Mouse (Mus musculus) megakaryocyte progenitor cell, adult 5-6 weeks (primary cell): ENCODE data around the gene Nup210. TPM values are rescaled to one million over a fixed set of nuclear protein-coding genes. Genes with fewer than 3 reads are reported as not detected.

Source experiments
- ATAC-seq: replicated peaks from 2 replicates; pipeline ENCODE4 v1.8.0; 2016; ENCODE audit warnings: mild to moderate bottlenecking, moderate TSS enrichment, inconsistent platforms; ENCODE audit not compliant: poor library complexity
- total RNA-seq, 2 experiments: library from RNA; stranded (forward) in 1 of 2; stranded (reverse) in 1 of 2; fragments of 157-497, 149-512 nt in 1 of 2; fragments of 200-1000 nt in 1 of 2; gene quantifications; 2 replicates each; pipeline versions ENCODE4 v1.2.3 to v1.2.4; 2015 to 2017

The Nup210 gene
- total RNA-seq, 2 experiments from 2014 or later = 157 to 173 TPM

DNA sequence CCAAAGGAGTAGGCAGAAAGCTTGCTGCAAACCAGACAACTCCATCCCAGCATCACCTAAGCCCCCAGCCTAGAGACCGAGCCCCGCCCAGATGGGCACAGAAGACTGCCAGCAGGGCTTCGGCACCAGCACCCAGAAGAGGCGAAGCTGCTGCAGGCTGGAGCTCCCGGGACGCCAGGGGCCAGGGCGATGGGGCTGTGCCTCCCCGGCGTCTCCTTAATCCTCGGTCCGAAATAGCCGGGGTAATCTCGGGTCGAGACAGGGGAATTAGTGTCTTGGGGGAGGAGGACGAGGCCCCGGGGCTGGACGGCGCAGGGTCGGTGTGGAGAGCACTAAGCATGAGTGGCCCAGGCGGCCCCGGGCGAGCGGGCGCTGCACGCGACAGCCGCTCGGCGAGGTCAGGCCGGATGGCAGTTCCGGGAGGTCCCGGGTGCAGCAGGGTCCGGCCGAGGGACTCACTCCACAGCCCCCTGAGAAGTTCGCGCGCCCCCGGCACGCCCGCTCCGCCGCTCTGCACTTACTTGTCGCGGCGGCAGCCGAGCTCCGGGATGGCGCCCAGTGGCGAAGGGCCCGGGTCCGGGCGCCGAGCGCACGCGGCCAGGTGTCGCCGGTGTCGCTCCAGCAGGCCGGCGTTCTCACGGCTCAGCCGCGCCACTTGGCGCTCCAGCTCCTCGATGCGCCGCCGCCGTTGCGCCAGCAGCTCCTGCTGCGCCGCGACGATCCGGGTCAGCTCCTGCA lies 128.9 kb downstream of the Nup210 start:
- no peak for ATAC-seq

DNA sequence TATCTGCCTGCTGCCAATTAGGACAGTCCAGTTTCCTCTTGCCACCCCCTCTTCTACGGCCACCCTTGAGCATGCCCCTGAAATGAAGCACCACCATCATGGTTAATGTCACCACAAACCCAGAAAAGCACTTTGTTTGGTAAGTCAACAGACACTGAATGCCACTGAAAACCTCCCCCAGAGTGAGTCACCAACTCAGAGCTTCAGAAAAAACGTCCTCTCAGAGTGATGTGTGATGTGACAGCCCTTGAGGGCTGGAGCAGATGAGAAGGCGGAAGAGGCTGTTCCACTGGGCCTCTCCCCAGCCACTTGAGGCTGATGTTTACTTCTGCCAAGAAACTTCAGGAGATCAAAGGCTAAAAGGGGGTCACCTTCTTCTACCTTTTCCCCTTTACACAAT lies 132.5 kb downstream of the Nup210 start:
- ATAC-seq = no peak

DNA sequence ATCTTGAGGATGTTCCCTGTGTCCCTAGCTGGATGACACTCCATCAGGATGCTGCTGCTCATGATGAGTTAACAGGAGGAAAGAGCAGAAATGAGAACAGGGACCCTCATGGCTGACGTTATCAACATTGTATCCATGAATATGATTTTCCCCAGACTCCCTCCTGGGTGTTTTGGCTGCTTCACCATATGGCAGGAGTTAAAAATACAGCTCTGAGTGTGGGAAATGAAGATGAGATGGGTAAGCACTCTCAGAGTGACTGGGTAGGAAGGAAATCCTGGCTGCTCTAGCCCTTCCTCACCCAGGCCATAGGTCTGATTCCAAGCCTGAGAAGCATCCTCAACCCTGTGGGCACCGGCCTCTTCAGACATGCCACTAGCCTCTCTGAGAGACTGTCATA lies 142.3 kb downstream of the Nup210 start:
- no peak for ATAC-seq

DNA sequence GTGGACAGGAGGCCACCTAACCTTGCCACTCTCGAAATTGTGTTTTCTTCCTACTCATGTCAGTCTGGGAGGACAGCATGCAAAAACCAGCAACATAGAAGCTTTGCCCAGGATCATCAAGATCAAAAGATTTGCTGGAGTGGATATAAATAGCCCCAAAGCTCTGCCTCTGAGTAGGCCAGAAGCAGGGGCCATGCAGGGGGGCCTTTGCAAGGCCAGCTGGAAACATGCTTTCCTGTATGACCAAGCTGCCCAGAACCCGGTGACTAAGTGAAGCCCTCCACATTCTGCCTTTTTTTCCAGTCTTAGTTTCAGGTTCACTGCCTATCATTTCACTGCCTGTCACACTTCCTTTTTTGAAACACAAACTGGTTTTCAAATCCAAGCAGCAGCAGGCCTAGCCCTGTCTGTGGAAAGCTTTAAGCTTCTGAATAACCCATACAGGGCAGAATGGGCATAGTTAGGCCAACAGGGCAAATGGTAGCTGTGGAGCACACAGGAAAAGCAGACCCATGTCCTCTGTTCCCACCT lies 147.2 kb downstream of the Nup210 start:
- no peak for ATAC-seq

Other genes starting within 250 kb of the Nup210 start
- 25.9 and 32.5 TPM in 2 replicates for gene Iqsec1, start 128.1 kb downstream of the Nup210 start, total RNA-seq (2015)
- gene Iqsec1, start 128.1 kb downstream of the Nup210 start, total RNA-seq (2017) = 3.5 and 8.7 TPM in 2 replicates
- 0.77 and 1.1 TPM in 2 replicates for gene Hdac11, start 39.8 kb upstream of the Nup210 start, total RNA-seq (2015)
- gene Hdac11, start 39.8 kb upstream of the Nup210 start, total RNA-seq (2017) = 1.2 and 1.4 TPM in 2 replicates
- not detected in 2 replicates for gene Fbln2, start 95.6 kb upstream of the Nup210 start, total RNA-seq (2015)
- not detected in 2 replicates for gene Fbln2, start 95.6 kb upstream of the Nup210 start, total RNA-seq (2017)